Mouse (Mus musculus) lung, postnatal 0 days (tissue): ENCODE measurements around the gene Ctrc. TPM values are rescaled to one million over a fixed set of nuclear protein-coding genes. Genes with fewer than 3 reads are reported as not detected.
A peak's percentile ranks its signal among the peaks of the same experiment; 100 is the strongest.

ENCODE experiments used
- ATAC-seq: fragments of 200-750 bp; cut with Nextera tagmentation; 2 replicates; pipeline ENCODE4 v1.8.0; 2017; ENCODE audit warnings: moderate library complexity
- DNase-seq: peaks from one replicate; pipeline ENCODE4 v3.0.0-alpha.2; 2016; ENCODE audit warnings: low spot score
- H3K27ac ChIP-seq: fragments of 300-500 bp; sonication (generic); 2 replicates; pipeline ENCODE4 v1.5.1; 2014; ENCODE audit warnings: antibody characterized with exemption, mild to moderate bottlenecking, low read length, mixed read lengths
- H3K27me3 ChIP-seq: fragments of 300-500 bp; sonication (generic); replicated peaks from 2 replicates; pipeline ENCODE4 v1.6.1; 2014; ENCODE audit warnings: low read length, mixed read lengths; ENCODE audit not compliant: insufficient read depth
- H3K36me3 ChIP-seq: fragments of 300-500 bp; sonication (generic); 2 replicates; pipeline ENCODE4 v1.6.1; 2014; ENCODE audit warnings: low read length, mixed read lengths; ENCODE audit not compliant: insufficient read depth
- H3K4me1 ChIP-seq: fragments of 300-500 bp; sonication (generic); 2 replicates; pipeline ENCODE4 v1.6.1; 2014; ENCODE audit warnings: antibody characterized with exemption, low read depth, low read length, mixed read lengths; ENCODE audit not compliant: insufficient read depth
- H3K4me2 ChIP-seq: fragments of 300-500 bp; sonication (generic); replicated peaks from 2 replicates; pipeline ENCODE4 v1.6.1; 2014; ENCODE audit warnings: low read depth, mild to moderate bottlenecking, low read length, moderate library complexity, mixed read lengths
- H3K4me3 ChIP-seq: fragments of 300-500 bp; sonication (generic); 2 replicates; pipeline ENCODE4 v1.5.1; 2014; ENCODE audit warnings: low read depth, low read length
- H3K9ac ChIP-seq: fragments of 300-500 bp; sonication (generic); replicated peaks from 2 replicates; pipeline ENCODE4 v1.6.1; 2014; ENCODE audit warnings: low read depth, mild to moderate bottlenecking
- H3K9me3 ChIP-seq: fragments of 300-500 bp; sonication (generic); 2 replicates; pipeline ENCODE4 v1.6.1; 2016; ENCODE audit warnings: low read length, mixed read lengths
- CTCF ChIP-seq: IDR thresholded peaks from 2 replicates; pipeline ENCODE4 v1.5.1; 2016; ENCODE audit warnings: antibody characterized with exemption, mild to moderate bottlenecking
- EP300 ChIP-seq: IDR thresholded peaks from 2 replicates; pipeline ENCODE4 v1.6.1; 2016; ENCODE audit warnings: antibody characterized with exemption, mild to moderate bottlenecking, control low read depth
- WGBS: fragments of 180-500 bp; shearing (Covaris S2); extraction: QIAGEN DNeasy Blood & Tissue Kit; methylation state at CpG from one replicate; pipeline ENCODE4 v1.1.7; 2014; 5-methylcytosine and 5-hydroxymethylcytosine counted together
- polyA plus RNA-seq: library from polyadenylated mRNA; unstranded; fragments of >200 nt; fragmentation: Nextera tagmentation; extraction: Ambion mirVana; gene quantifications from 2 replicates; pipeline ENCODE4 v1.2.1, GENCODE M21; 2015

The Ctrc gene
- polyA plus RNA-seq, 1 experiment from 2014 or later: not detected

- Histone ChIP-seq H3K9me3 (no peaks in the 10 kb centered on the region), H3K27ac (peak within 1 kb of the TSS; percentile 66), H3K4me3 (peak within 1 kb of the TSS; percentile 85), H3K27me3 (no peaks in the 10 kb centered on the region), H3K4me2 (peak within 1 kb of the TSS; percentile 95), H3K36me3 (no peaks in the 10 kb centered on the region), H3K9ac (peak within 1 kb of the TSS; percentile 76), H3K4me1 (peaks cover 25% of the 10 kb centered on the region)
- 1% methylated on average over 60 of the region's 73 CpGs for WGBS
- ATAC-seq (peak; percentile 86), DNase-seq (peak; percentile 90)
- TF ChIP-seq CTCF (peak; percentile 12; the same call in 1 of the 2 replicates), EP300 (no peak)
Observed at GRCm38 (mm10) chr4:141874601-141875460, 28.7 kb upstream of the Ctrc start, which contains the start of gene Efhd2. Efhd2 (minus strand) TSS chr4:141874920.

- peak overlapping the region; percentile 66 for H3K27ac ChIP-seq
- no peaks in the 10 kb centered on the region for H3K27me3 ChIP-seq
- H3K9me3 ChIP-seq: no peaks in the 10 kb centered on the region
- 0 out of 2 replicates have a peak, but pooled peaks have one; percentile 2 for ATAC-seq
- H3K4me2 ChIP-seq: peak overlapping the region; percentile 95
- TF ChIP-seq CTCF: no peak
- no peak for TF ChIP-seq EP300
- H3K4me1 ChIP-seq: peaks cover 31% of the 10 kb centered on the region
- H3K4me3 ChIP-seq: peak overlapping the region; percentile 85
- peak overlapping the region; percentile 76 for H3K9ac ChIP-seq
- DNase-seq: peak; percentile 41
- H3K36me3 ChIP-seq: no peaks in the 10 kb centered on the region
- 1% methylated on average over 19 of the region's 19 CpGs for WGBS
Observed at GRCm38 (mm10) chr4:141874111-141874600, 28.0 kb upstream of the Ctrc start.

GRCm38 (mm10) chr4:141872977-141873376, 26.8 kb upstream of the Ctrc start:
- Histone ChIP-seq H3K4me1 (peaks cover 31% of the 10 kb centered on the region), H3K9ac (0 out of 2 replicates have a peak overlapping the region, but pooled peaks have one; percentile 76), H3K4me3 (peak overlapping the region; percentile 85), H3K4me2 (peak overlapping the region; percentile 95), H3K27ac (no peak overlapping the region), H3K36me3 (no peaks in the 10 kb centered on the region), H3K9me3 (no peaks in the 10 kb centered on the region), H3K27me3 (no peaks in the 10 kb centered on the region)
- peak; percentile 47 for DNase-seq
- 58% methylated on average over 8 of the region's 9 CpGs for WGBS
- TF ChIP-seq EP300: 0 out of 2 replicates have a peak, but pooled peaks have one; percentile 15
- no peak for TF ChIP-seq CTCF
- no peak for ATAC-seq

- Histone ChIP-seq H3K4me3 (no peak overlapping the region), H3K27ac (peak overlapping the region; percentile 20), H3K4me1 (peaks cover 38% of the 10 kb centered on the region), H3K9me3 (no peaks in the 10 kb centered on the region), H3K9ac (0 out of 2 replicates have a peak overlapping the region, but pooled peaks have one; percentile 9), H3K36me3 (no peaks in the 10 kb centered on the region), H3K27me3 (no peaks in the 10 kb centered on the region), H3K4me2 (peak overlapping the region; percentile 95)
- WGBS: 30% methylated on average over 9 of the region's 9 CpGs
- no peak for TF ChIP-seq CTCF
- TF ChIP-seq EP300: no peak
- DNase-seq: no peak
- no peak for ATAC-seq
Observed at GRCm38 (mm10) chr4:141871909-141872308, 25.8 kb upstream of the Ctrc start.

- H3K4me2 ChIP-seq: peak overlapping the region; percentile 95
- DNase-seq (no peak), ATAC-seq (no peak)
- TF ChIP-seq EP300: no peak
- H3K4me1 ChIP-seq: peaks cover 41% of the 10 kb centered on the region
- H3K27ac ChIP-seq: peak overlapping the region; percentile 20; the same call in 1 of the 2 replicates
- no peaks in the 10 kb centered on the region for H3K36me3 ChIP-seq
- no peaks in the 10 kb centered on the region for H3K27me3 ChIP-seq
- H3K9ac ChIP-seq: no peak overlapping the region
- H3K4me3 ChIP-seq: no peak overlapping the region
- H3K9me3 ChIP-seq: no peaks in the 10 kb centered on the region
- WGBS: 88% methylated on average over 3 of the region's 3 CpGs
Observed at GRCm38 (mm10) chr4:141871333-141871725, 25.2 kb upstream of the Ctrc start.

GRCm38 (mm10) chr4:141870666-141871332, 24.6 kb upstream of the Ctrc start:
- Histone ChIP-seq H3K36me3 (no peaks in the 10 kb centered on the region), H3K4me3 (no peak overlapping the region), H3K9me3 (no peaks in the 10 kb centered on the region), H3K27ac (peak overlapping the region; percentile 32; the same call in 1 of the 2 replicates), H3K27me3 (no peaks in the 10 kb centered on the region), H3K9ac (no peak overlapping the region), H3K4me1 (peaks cover 41% of the 10 kb centered on the region), H3K4me2 (0 out of 2 replicates have a peak overlapping the region, but pooled peaks have one; percentile 95)
- DNase-seq (peak; percentile 60), ATAC-seq (no peak)
- no peak for TF ChIP-seq EP300
- WGBS: 62% methylated on average over 11 of the region's 11 CpGs
